Comparison of ENCODE assay signal across 20 mouse cellular contexts in the genomic region with DNA sequence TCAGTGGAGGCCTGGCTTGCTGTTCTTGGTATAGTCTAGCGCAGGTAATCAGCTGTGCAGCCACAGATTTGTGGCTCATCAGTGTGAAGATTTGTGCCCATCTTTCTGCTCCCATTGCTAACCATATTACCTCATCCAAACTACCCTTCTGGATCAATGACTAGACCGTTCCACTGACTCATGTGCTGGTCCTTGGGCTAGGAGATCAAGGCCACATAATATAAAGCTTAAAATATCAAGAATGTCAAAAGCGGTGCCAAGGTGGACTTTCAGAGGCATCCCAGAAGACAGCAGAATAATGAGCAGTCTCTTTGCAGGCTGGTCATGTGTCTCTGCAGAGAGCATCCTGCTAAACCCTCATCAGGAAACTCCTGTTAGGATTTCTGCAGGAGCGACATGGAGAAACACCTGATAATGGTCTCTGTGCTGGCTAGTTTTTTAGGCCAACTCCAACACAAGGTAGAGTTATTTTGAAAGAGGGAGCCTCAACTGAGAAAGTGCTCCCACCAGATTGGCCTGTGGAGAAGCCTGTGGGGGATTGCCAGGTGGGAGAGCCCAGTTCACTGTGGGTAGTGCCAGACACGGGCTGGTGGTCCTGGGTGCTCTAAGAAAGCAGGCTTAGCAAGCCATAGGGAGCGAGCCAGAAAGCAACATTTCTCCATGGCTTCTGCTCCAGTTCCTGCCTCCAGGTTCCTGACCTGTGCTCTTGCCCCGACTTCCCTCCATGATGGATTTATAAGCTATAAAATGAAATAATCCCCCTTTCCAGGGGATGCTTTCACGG.
DNase-seq lines count a peak whose midpoint lies in the region; ATAC-seq lines count a peak whose summit lies in the region.
"Had no signal": no experiment of that assay in that cellular context is flagged by ENCODE, and none has a peak within 500 bp of the region (broad histone marks: within the 10 kb centered on the region; RNA-seq: fewer than 3 reads in every experiment).

No protein-coding gene starts in this region.

- 58% methylated on average over 8 of the region's 8 CpGs for WGBS in hindbrain, embryonic 10.5 days
- 67% methylated on average over 8 of the region's 8 CpGs for WGBS in hindbrain, embryonic 13.5 days
- 59% methylated on average over 8 of the region's 8 CpGs for WGBS in midbrain, embryonic 11.5 days
- 53% methylated on average over 8 of the region's 8 CpGs for WGBS in midbrain, embryonic 16.5 days
- 44% methylated on average over 8 of the region's 8 CpGs for WGBS in forebrain, embryonic 15.5 days

- H3K4me2 ChIP-seq in hindbrain, embryonic 13.5 days, result no peak overlapping the region
- no peak overlapping the region for H3K4me2 ChIP-seq in midbrain, embryonic 11.5 days
- no peak overlapping the region for H3K4me2 ChIP-seq in midbrain, embryonic 16.5 days (ENCODE audit: low read length)
- no peak overlapping the region for H3K4me2 ChIP-seq in forebrain, embryonic 15.5 days (replicated peaks)
- H3K4me2 ChIP-seq: liver, embryonic 15.5 days; lung, embryonic 15.5 days; neural tube, embryonic 12.5 days had no signal

- no peak overlapping the region for H3K4me3 ChIP-seq in hindbrain, embryonic 10.5 days
- H3K4me3 ChIP-seq in hindbrain, embryonic 13.5 days, result no peak overlapping the region
- H3K4me3 ChIP-seq in midbrain, embryonic 11.5 days (ENCODE audit: low read depth, low read length), result no peak overlapping the region
- H3K4me3 ChIP-seq in midbrain, embryonic 16.5 days (ENCODE audit: low read depth, low read length), result no peak overlapping the region
- no peak overlapping the region for H3K4me3 ChIP-seq in forebrain, embryonic 15.5 days
- H3K4me3 ChIP-seq: limb, embryonic 10.5 days; liver, embryonic 15.5 days; lung, embryonic 15.5 days; megakaryocyte, embryonic 14.5 days; neural tube, embryonic 12.5 days had no signal

- peak overlapping the region; percentile 74 for H3K27ac ChIP-seq in hindbrain, embryonic 10.5 days
- H3K27ac ChIP-seq in hindbrain, embryonic 13.5 days, result no peak overlapping the region
- no peak overlapping the region; the same call in 1 of the 2 replicates for H3K27ac ChIP-seq in midbrain, embryonic 11.5 days (ENCODE audit: low read depth, low read length)
- no peak overlapping the region for H3K27ac ChIP-seq in midbrain, embryonic 16.5 days (ENCODE audit: low read length)
- peak overlapping the region; percentile 51 for H3K27ac ChIP-seq in forebrain, embryonic 15.5 days (replicated peaks)
- H3K27ac ChIP-seq: limb, embryonic 10.5 days; liver, embryonic 15.5 days; lung, embryonic 15.5 days; neural tube, embryonic 12.5 days had no signal

- no peaks in the 10 kb centered on the region for H3K9me3 ChIP-seq in hindbrain, embryonic 10.5 days
- no peaks in the 10 kb centered on the region for H3K9me3 ChIP-seq in hindbrain, embryonic 13.5 days
- no peaks in the 10 kb centered on the region for H3K9me3 ChIP-seq in midbrain, embryonic 11.5 days (ENCODE audit: control insufficient read depth, low read length)
- H3K9me3 ChIP-seq in midbrain, embryonic 16.5 days (replicated peaks; ENCODE audit: control insufficient read depth, low read length, poor library complexity, severe bottlenecking), result no peaks in the 10 kb centered on the region
- H3K9me3 ChIP-seq in forebrain, embryonic 15.5 days, result no peaks in the 10 kb centered on the region
- H3K9me3 ChIP-seq: limb, embryonic 10.5 days; liver, embryonic 15.5 days; lung, embryonic 15.5 days; megakaryocyte, embryonic 14.5 days; neural tube, embryonic 12.5 days had no signal

- no peak for ATAC-seq in hindbrain, embryonic 13.5 days (ENCODE audit: low FRiP score)
- ATAC-seq in midbrain, embryonic 11.5 days (ENCODE audit: low FRiP score), result peak; percentile 17; the same call in 1 of the 2 replicates
- ATAC-seq in midbrain, embryonic 16.5 days, result no peak
- peak; percentile 57 for ATAC-seq in forebrain, embryonic 15.5 days (replicated peaks)
- ATAC-seq: intestine, postnatal 0 days had no signal

- H3K27me3 ChIP-seq in hindbrain, embryonic 10.5 days (ENCODE audit: insufficient read depth, poor library complexity, severe bottlenecking), result peaks cover 5% of the 10 kb centered on the region; the same call in 1 of the 2 replicates
- H3K27me3 ChIP-seq in hindbrain, embryonic 13.5 days, result peaks cover 18% of the 10 kb centered on the region
- no peaks in the 10 kb centered on the region for H3K27me3 ChIP-seq in midbrain, embryonic 11.5 days (ENCODE audit: control insufficient read depth, insufficient read depth, low read length)
- H3K27me3 ChIP-seq in midbrain, embryonic 16.5 days (ENCODE audit: control insufficient read depth, insufficient read depth, low read depth, low read length), result no peaks in the 10 kb centered on the region
- H3K27me3 ChIP-seq in forebrain, embryonic 15.5 days, result no peaks in the 10 kb centered on the region
- H3K27me3 ChIP-seq: liver, embryonic 15.5 days; lung, embryonic 15.5 days; megakaryocyte, embryonic 14.5 days had no signal

- DNase-seq in adrenal gland, adult (ENCODE audit: inconsistent age in 2 of 2, low spot score in 1 of 2), result peak; percentile 55 to 81
- no peak for DNase-seq in adrenal gland, postnatal 25 days
- no peak for DNase-seq in hindbrain, embryonic 10.5 days (ENCODE audit: low spot score)
- DNase-seq in midbrain, embryonic 11.5 days (ENCODE audit: low spot score, missing footprints), result no peak
- no peak for DNase-seq in kidney, adult 11 months
- DNase-seq: cerebellum, adult 11 months; cerebellum, postnatal 14 days; gastrocnemius, postnatal 36 days; liver; lung, postnatal 36 days; right cerebral cortex, postnatal 25 days had no signal

- peaks cover 27% of the 10 kb centered on the region for H3K4me1 ChIP-seq in hindbrain, embryonic 10.5 days (replicated peaks)
- peaks cover 4% of the 10 kb centered on the region for H3K4me1 ChIP-seq in hindbrain, embryonic 13.5 days (replicated peaks)
- peaks cover 5% of the 10 kb centered on the region for H3K4me1 ChIP-seq in midbrain, embryonic 11.5 days (ENCODE audit: control insufficient read depth, insufficient read depth, low read length)
- peaks cover 4% of the 10 kb centered on the region; the same call in 1 of the 2 replicates for H3K4me1 ChIP-seq in midbrain, embryonic 16.5 days (ENCODE audit: control insufficient read depth, insufficient read depth, low read length)
- peaks cover 22% of the 10 kb centered on the region for H3K4me1 ChIP-seq in forebrain, embryonic 15.5 days
- H3K4me1 ChIP-seq: limb, embryonic 10.5 days; liver, embryonic 15.5 days had no signal

- H3K36me3 ChIP-seq in hindbrain, embryonic 10.5 days, result no peaks in the 10 kb centered on the region
- no peaks in the 10 kb centered on the region for H3K36me3 ChIP-seq in hindbrain, embryonic 13.5 days
- no peaks in the 10 kb centered on the region for H3K36me3 ChIP-seq in midbrain, embryonic 11.5 days (ENCODE audit: control insufficient read depth, insufficient read depth, low read length)
- no peaks in the 10 kb centered on the region for H3K36me3 ChIP-seq in midbrain, embryonic 16.5 days (ENCODE audit: control insufficient read depth, insufficient read depth, low read length)
- H3K36me3 ChIP-seq in forebrain, embryonic 15.5 days, result no peaks in the 10 kb centered on the region
- H3K36me3 ChIP-seq: limb, embryonic 10.5 days; liver, embryonic 15.5 days; lung, embryonic 15.5 days; neural tube, embryonic 12.5 days had no signal

- H3K9ac ChIP-seq in hindbrain, embryonic 13.5 days, result no peak overlapping the region
- H3K9ac ChIP-seq in midbrain, embryonic 11.5 days (ENCODE audit: low read length), result no peak overlapping the region
- no peak overlapping the region for H3K9ac ChIP-seq in midbrain, embryonic 16.5 days (ENCODE audit: low read depth, low read length)
- H3K9ac ChIP-seq in forebrain, embryonic 15.5 days (replicated peaks), result no peak overlapping the region
- H3K9ac ChIP-seq: liver, embryonic 15.5 days; lung, embryonic 15.5 days; neural tube, embryonic 12.5 days had no signal

Comparison
In these comparisons a context has a peak if more than half of its experiments do, and no peak if none do; other contexts are left out.
1. DNase-seq: peak in adrenal gland, adult (2 of 2); none in adrenal gland, postnatal 25 days (single experiment), hindbrain, embryonic 10.5 days (single experiment), midbrain, embryonic 11.5 days (single experiment) and kidney, adult 11 months (single experiment).
2. H3K27ac ChIP-seq: peak in hindbrain, embryonic 10.5 days (single experiment) and forebrain, embryonic 15.5 days (single experiment); none in hindbrain, embryonic 13.5 days (single experiment), midbrain, embryonic 11.5 days (single experiment) and midbrain, embryonic 16.5 days (single experiment).
3. ATAC-seq: peak in midbrain, embryonic 11.5 days (single experiment) and forebrain, embryonic 15.5 days (single experiment); none in hindbrain, embryonic 13.5 days (single experiment) and midbrain, embryonic 16.5 days (single experiment).